Comparison of ENCODE assay signal across 10 mouse cellular contexts in genomic region chr17:32064762-32065161, GRCm38 (mm10). TPM values are rescaled to one million over a fixed set of nuclear protein-coding genes. Genes with fewer than 3 reads are reported as not detected.
DNase-seq lines count a peak whose midpoint lies in the region; ATAC-seq and TF ChIP-seq lines count a peak whose summit lies in the region.
"Not testable (repeated sequence)": the region's sequence is repeated elsewhere in the genome, so short reads cannot be mapped to it uniquely, and the experiment has no call there.
"Had no signal": no experiment of that assay in that cellular context is flagged by ENCODE, and none has a peak within 500 bp of the region (broad histone marks: within the 10 kb centered on the region; RNA-seq: fewer than 3 reads in every experiment).

No protein-coding gene starts in this region.

- not testable (repeated sequence) for ATAC-seq in midbrain, postnatal 0 days (ENCODE audit: low FRiP score)

- not testable (repeated sequence) for TF ChIP-seq CTCF in C2C12 (IDR thresholded peaks at IDR 0.05; ENCODE audit: control insufficient read depth, insufficient read depth, insufficient read length); midbrain, postnatal 0 days (IDR thresholded peaks at IDR 0.05)

- not testable (repeated sequence) for H3K4me1 ChIP-seq in midbrain, postnatal 0 days (ENCODE audit: insufficient read depth, low read length)

- 34% methylated on average over 8 of the region's 8 CpGs for WGBS in midbrain, postnatal 0 days

- peak; percentile 57 to 77 for DNase-seq in adrenal gland, adult (ENCODE audit: inconsistent age in 2 of 2, low spot score in 1 of 2)
- peak; percentile 46 to 50 for DNase-seq in adrenal gland, postnatal 36 days
- DNase-seq in frontal cortex, postnatal 36 days (ENCODE audit: low spot score in 2 of 2): peak; percentile 24 to 48
- DNase-seq in left cerebral cortex, postnatal 14 days (ENCODE audit: low spot score in 2 of 2): peak; percentile 41 to 44
- peak; percentile 12 for DNase-seq in midbrain, postnatal 0 days (ENCODE audit: low spot score)
- DNase-seq in right cerebral cortex, postnatal 25 days: peak; percentile 41

- H3K4me2 ChIP-seq in midbrain, postnatal 0 days (ENCODE audit: low read depth, low read length, poor library complexity, severe bottlenecking): not testable (repeated sequence)

- H3K9me3 ChIP-seq in midbrain, postnatal 0 days (ENCODE audit: low read length): not testable (repeated sequence)

- intact Hi-C loops in left cerebral cortex, postnatal 14 days (cut with DNase I): not testable (repeated sequence)

- not testable (repeated sequence) for H3K27me3 ChIP-seq in C2C12 (ENCODE audit: control insufficient read depth, insufficient read depth, insufficient read length); midbrain, postnatal 0 days (ENCODE audit: insufficient read depth, low read length)

- H3K79me3 ChIP-seq in C2C12 (ENCODE audit: low read depth): not testable (repeated sequence)

- not testable (repeated sequence) for H3K27ac ChIP-seq in midbrain, postnatal 0 days (ENCODE audit: low read depth, low read length)

- H3K4me3 ChIP-seq in C2C12 (ENCODE audit: insufficient read depth, poor library complexity, severe bottlenecking); midbrain, postnatal 0 days (ENCODE audit: low read depth, low read length): not testable (repeated sequence)

- peaks cover 25% of the 10 kb centered on the region for H3K36me3 ChIP-seq in C2C12 (ENCODE audit: control insufficient read depth, insufficient read depth)
- H3K36me3 ChIP-seq in midbrain, postnatal 0 days (ENCODE audit: insufficient read depth, low read length): peaks cover 17% of the 10 kb centered on the region

- H3K79me2 ChIP-seq in C2C12 (ENCODE audit: control insufficient read depth, insufficient read depth): not testable (repeated sequence)

- H3ac ChIP-seq in C2C12 (ENCODE audit: control insufficient read depth, insufficient read length, low read depth): not testable (repeated sequence)

- not testable (repeated sequence) for H3K9ac ChIP-seq in midbrain, postnatal 0 days (replicated peaks; ENCODE audit: low read length, poor library complexity, severe bottlenecking)

TF ChIP-seq in C2C12, 6 proteins besides CTCF, POLR2A, EP300 and RAD21:
- peak; percentile 30 for TF ChIP-seq CEBPB (IDR thresholded peaks at IDR 0.05; ENCODE audit: low read depth)

RNA-seq across cellular contexts. Expression of gene Hsf2bp, which starts 28.6 kb away (rescaled TPM):
- 1.1 TPM for polyA plus RNA-seq in C2C12 (2012; fragmentation: generic; extraction: Trizol)
- total RNA-seq in adrenal gland, postnatal 36 days (2021): 1 to 10 TPM in 1 of 2 experiments, under 1 TPM in 1; 0.46 to 1.3 TPM
- total RNA-seq in left cerebral cortex, postnatal 14 days (2021): under 1 TPM; 0.68 to 0.80 TPM
- 0.16 TPM in 1 of 2 replicates, not detected in the other for total RNA-seq in midbrain, postnatal 0 days (2014; rRNA removed)
- polyA plus RNA-seq in midbrain, postnatal 0 days (2015; fragmentation: Nextera tagmentation; extraction: Ambion mirVana): 1.3 and 1.4 TPM in 2 replicates
- total RNA-seq: common myeloid progenitor, adult 5-6 weeks; megakaryocyte-erythroid progenitor cell, adult 5-6 weeks had no signal
- polyA plus RNA-seq: macrophage had no signal

RNA-seq across cellular contexts. Expression of gene Rrp1b, which starts 28.9 kb away (rescaled TPM):
- polyA plus RNA-seq in C2C12 (2012; fragmentation: generic; extraction: Trizol): 21.0 TPM
- 10 to 100 TPM; 21.7 to 30.4 TPM for total RNA-seq in adrenal gland, postnatal 36 days (2021)
- total RNA-seq in left cerebral cortex, postnatal 14 days (2021): 10 to 100 TPM; 18.2 to 21.2 TPM
- total RNA-seq in midbrain, postnatal 0 days (2014; rRNA removed): 24.3 and 38.5 TPM in 2 replicates
- polyA plus RNA-seq in midbrain, postnatal 0 days (2015; fragmentation: Nextera tagmentation; extraction: Ambion mirVana): 40.3 and 45.8 TPM in 2 replicates

Comparison
In these comparisons a context has a peak if more than half of its experiments do, and no peak if none do; other contexts are left out.
1. DNase-seq: peak in every context shown above with its lines; median percentile 67 in adrenal gland, adult; 48 in adrenal gland, postnatal 36 days; 42 in left cerebral cortex, postnatal 14 days; 41 in right cerebral cortex, postnatal 25 days; 36 in frontal cortex, postnatal 36 days; 12 in midbrain, postnatal 0 days.